Mouse (Mus musculus) liver, postnatal 0 days (tissue): Measurements from ENCODE around the gene Hook1. TPM values are rescaled to one million over a fixed set of nuclear protein-coding genes. Genes with fewer than 3 reads are reported as not detected.
"Not testable (repeated sequence)": the region's sequence is repeated elsewhere in the genome, so short reads cannot be mapped to it uniquely, and the experiment has no call there.

ENCODE experiments used
- ATAC-seq: fragments of 200-750 bp; cut with Nextera tagmentation; 2 replicates; pipeline ENCODE4 v1.8.0; 2017; ENCODE audit warnings: mild to moderate bottlenecking, moderate library complexity
- DNase-seq: peaks from one replicate; pipeline ENCODE4 v3.0.0-alpha.2; 2016
- H3K27ac ChIP-seq: fragments of 300-500 bp; sonication (generic); 2 replicates; pipeline ENCODE4 v1.5.1; 2014; ENCODE audit warnings: antibody characterized with exemption, moderate library complexity, mild to moderate bottlenecking, low read depth
- H3K27me3 ChIP-seq: fragments of 300-500 bp; sonication (generic); 2 replicates; pipeline ENCODE4 v1.6.1; 2014; ENCODE audit warnings: low read length, control low read depth, mixed read lengths; ENCODE audit not compliant: insufficient read depth
- H3K36me3 ChIP-seq: fragments of 300-500 bp; sonication (generic); replicated peaks from 2 replicates; pipeline ENCODE4 v1.6.1; 2014; ENCODE audit warnings: mild to moderate bottlenecking, control low read depth, low read length, moderate library complexity, mixed read lengths; ENCODE audit not compliant: insufficient read depth
- H3K4me1 ChIP-seq: fragments of 300-500 bp; sonication (generic); 2 replicates; pipeline ENCODE4 v1.6.1; 2014; ENCODE audit warnings: antibody characterized with exemption, mild to moderate bottlenecking, control low read depth; ENCODE audit not compliant: insufficient read depth
- H3K4me2 ChIP-seq: fragments of 300-500 bp; sonication (generic); 2 replicates; pipeline ENCODE4 v1.6.1; 2014; ENCODE audit warnings: low read depth, mild to moderate bottlenecking, low read length, moderate library complexity, mixed read lengths
- H3K4me3 ChIP-seq: fragments of 300-500 bp; sonication (generic); 2 replicates; pipeline ENCODE4 v1.5.1; 2014; ENCODE audit warnings: low read depth, low read length
- H3K9ac ChIP-seq: fragments of 300-500 bp; sonication (generic); replicated peaks from 2 replicates; pipeline ENCODE4 v1.6.1; 2014; ENCODE audit warnings: mild to moderate bottlenecking, moderate library complexity
- H3K9me3 ChIP-seq: fragments of 300-500 bp; sonication (generic); 2 replicates; pipeline ENCODE4 v1.6.1; 2016; ENCODE audit warnings: mild to moderate bottlenecking, control low read depth, low read length, mixed read lengths
- CTCF ChIP-seq: sonication (generic); IDR thresholded peaks from 2 replicates; pipeline ENCODE4 v1.5.1; 2016; ENCODE audit warnings: antibody characterized with exemption, low read depth
- EP300 ChIP-seq: IDR thresholded peaks from 2 replicates; pipeline ENCODE4 v1.6.1; 2016; ENCODE audit warnings: antibody characterized with exemption, low read depth, mild to moderate bottlenecking
- WGBS: fragments of 180-500 bp; shearing (Covaris S2); extraction: QIAGEN DNeasy Blood & Tissue Kit; methylation state at CpG from one replicate; pipeline ENCODE4 v1.1.7; 2014; ENCODE audit not compliant: insufficient replicate concordance; 5-methylcytosine and 5-hydroxymethylcytosine counted together
- polyA plus RNA-seq: library from polyadenylated mRNA; unstranded; fragments of >200 nt; fragmentation: Nextera tagmentation; extraction: Ambion mirVana; gene quantifications from 2 replicates; pipeline ENCODE4 v1.2.1, GENCODE M21; 2015

The Hook1 gene
- polyA plus RNA-seq, 1 experiment from 2014 or later = 12.2 TPM

GRCm38 (mm10) chr4:95931331-95931730, 35.7 kb upstream of the Hook1 start:
- ATAC-seq (no peak), DNase-seq (no peak)
- Histone ChIP-seq H3K9ac (no peak overlapping the region), H3K4me1 (no peaks in the 10 kb centered on the region), H3K27ac (no peak overlapping the region), H3K4me3 (no peak overlapping the region), H3K36me3 (no peaks in the 10 kb centered on the region), H3K4me2 (no peak overlapping the region), H3K27me3 (no peaks in the 10 kb centered on the region), H3K9me3 (no peaks in the 10 kb centered on the region)
- TF ChIP-seq EP300 = no peak
- no peak for TF ChIP-seq CTCF
- 44% methylated on average over 2 of the region's 2 CpGs for whole genome bisulfite sequencing

- H3K4me1 ChIP-seq = no peaks in the 10 kb centered on the region
- no peaks in the 10 kb centered on the region for H3K27me3 ChIP-seq
- ATAC-seq (no peak), DNase-seq (no peak)
- H3K4me3 ChIP-seq = no peak overlapping the region
- 71% methylated on average over 9 of the region's 9 CpGs for WGBS
- no peak overlapping the region for H3K4me2 ChIP-seq
- H3K9ac ChIP-seq = no peak overlapping the region
- no peak overlapping the region for H3K27ac ChIP-seq
- TF ChIP-seq EP300 (no peak), CTCF (no peak)
- no peaks in the 10 kb centered on the region for H3K9me3 ChIP-seq
- no peaks in the 10 kb centered on the region for H3K36me3 ChIP-seq
Observed at GRCm38 (mm10) chr4:95933801-95934356, 33.2 kb upstream of the Hook1 start.

- no peaks in the 10 kb centered on the region for H3K4me1 ChIP-seq
- no peaks in the 10 kb centered on the region for H3K9me3 ChIP-seq
- ATAC-seq = no peak
- no peak for DNase-seq
- TF ChIP-seq EP300 (no peak), CTCF (no peak)
- H3K27me3 ChIP-seq = no peaks in the 10 kb centered on the region
- no peak overlapping the region for H3K4me2 ChIP-seq
- no peaks in the 10 kb centered on the region for H3K36me3 ChIP-seq
- no peak overlapping the region for H3K27ac ChIP-seq
- H3K9ac ChIP-seq = no peak overlapping the region
- WGBS = 75% methylated on average over 4 of the region's 4 CpGs
- no peak overlapping the region for H3K4me3 ChIP-seq
Observed at GRCm38 (mm10) chr4:95934384-95935035, 32.5 kb upstream of the Hook1 start.

GRCm38 (mm10) chr4:95938701-95939100, 28.3 kb upstream of the Hook1 start:
- Histone ChIP-seq H3K27ac (no peak overlapping the region), H3K27me3 (no peaks in the 10 kb centered on the region), H3K4me1 (no peaks in the 10 kb centered on the region), H3K36me3 (no peaks in the 10 kb centered on the region), H3K9ac (no peak overlapping the region), H3K9me3 (no peaks in the 10 kb centered on the region), H3K4me2 (no peak overlapping the region), H3K4me3 (no peak overlapping the region)
- TF ChIP-seq CTCF (no peak), EP300 (no peak)
- no peak for ATAC-seq
- 78% methylated on average over 3 of the region's 3 CpGs for WGBS
- no peak for DNase-seq

GRCm38 (mm10) chr4:95947896-95948295, 19.1 kb upstream of the Hook1 start:
- Histone ChIP-seq H3K27ac (no peak overlapping the region), H3K36me3 (no peaks in the 10 kb centered on the region), H3K9ac (no peak overlapping the region), H3K9me3 (no peaks in the 10 kb centered on the region), H3K4me1 (no peaks in the 10 kb centered on the region), H3K27me3 (no peaks in the 10 kb centered on the region), H3K4me2 (no peak overlapping the region), H3K4me3 (no peak overlapping the region)
- no peak for TF ChIP-seq EP300
- TF ChIP-seq CTCF = no peak
- 75% methylated on average over 1 of the region's 1 CpGs for WGBS
- no peak for ATAC-seq
- no peak for DNase-seq

GRCm38 (mm10) chr4:95953328-95953727, 13.7 kb upstream of the Hook1 start:
- TF ChIP-seq CTCF = no peak
- no peak for TF ChIP-seq EP300
- no peaks in the 10 kb centered on the region for H3K27me3 ChIP-seq

GRCm38 (mm10) chr4:95982221-95982620, 15.2 kb downstream of the Hook1 start:
- 92% methylated on average over 17 of the region's 17 CpGs for WGBS
- not testable (repeated sequence) for H3K27me3 ChIP-seq, H3K27ac ChIP-seq, H3K9me3 ChIP-seq, DNase-seq, ATAC-seq, H3K4me2 ChIP-seq, H3K9ac ChIP-seq, H3K36me3 ChIP-seq, H3K4me1 ChIP-seq, H3K4me3 ChIP-seq

More at GRCm38 (mm10) chr4:95953328-95953727, 13.7 kb upstream of the Hook1 start:
- Histone ChIP-seq H3K4me2 (no peak overlapping the region), H3K36me3 (no peaks in the 10 kb centered on the region), H3K27ac (no peak overlapping the region), H3K4me1 (0 out of 2 replicates have a peak, but pooled peaks cover 2% of the 10 kb centered on the region), H3K9ac (no peak overlapping the region), H3K9me3 (no peaks in the 10 kb centered on the region), H3K4me3 (no peak overlapping the region)
- DNase-seq (no peak), ATAC-seq (no peak)
